Comparison of ENCODE assay signal across 24 mouse cellular contexts in the genomic region with DNA sequence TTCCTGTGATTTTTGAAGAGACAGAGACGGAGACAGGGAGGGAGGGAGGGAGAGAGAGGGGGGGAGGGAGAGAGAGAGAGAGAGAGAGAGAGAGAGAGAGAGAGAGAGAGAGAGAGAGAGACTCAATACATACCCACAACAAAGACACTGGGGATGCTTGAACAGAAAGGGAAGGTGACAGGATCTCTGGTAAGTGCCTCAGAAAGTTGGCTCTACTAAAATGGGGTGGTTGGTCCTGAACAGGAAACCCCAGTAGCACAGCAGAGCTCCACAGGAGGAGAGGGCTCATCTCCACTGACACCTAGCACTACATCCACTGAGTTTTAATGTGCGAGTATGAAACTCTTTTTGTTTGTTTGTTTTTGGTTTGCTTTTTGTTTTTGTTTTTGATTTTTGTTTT. TPM values are rescaled to one million over a fixed set of nuclear protein-coding genes. Genes with fewer than 3 reads are reported as not detected.
DNase-seq lines count a peak whose midpoint lies in the region.
"Had no signal": no experiment of that assay in that cellular context is flagged by ENCODE, and none has a peak within 500 bp of the region (broad histone marks: within the 10 kb centered on the region; RNA-seq: fewer than 3 reads in every experiment).

No protein-coding gene starts in this region.

- peak; percentile 31 for DNase-seq in thymus, postnatal 0 days (ENCODE audit: low spot score)
- DNase-seq in thymus, postnatal 14 days: no peak
- DNase-seq in T-cell, adult 2 months (ENCODE audit: low spot score): peak; percentile 49
- DNase-seq in splenic B cell, adult 2 months (ENCODE audit: low read depth, low spot score): peak; percentile 34
- DNase-seq in lung, postnatal 14 days: no peak
- no peak for DNase-seq in cerebellum, adult 9-11 months
- DNase-seq: adrenal gland, adult 2 months; adrenal gland, postnatal 10 days; adrenal gland, postnatal 25 days; cerebellum, adult 11 months; cerebellum, adult 18-20 months; cerebellum, adult 8-10 months; cerebellum, postnatal 10 days; cerebellum, postnatal 25 days; forebrain, postnatal 0 days had no signal

- no peaks in the 10 kb centered on the region for H3K36me3 ChIP-seq in splenic B cell, adult 2 months (ENCODE audit: control insufficient read depth, insufficient read depth, low read length, poor library complexity, severe bottlenecking)
- H3K36me3 ChIP-seq: embryonic facial prominence, embryonic 10.5 days; embryonic facial prominence, embryonic 12.5 days; forebrain, embryonic 15.5 days; G1E had no signal

- H3K27me3 ChIP-seq in splenic B cell, adult 2 months (ENCODE audit: control insufficient read depth, insufficient read depth, low read length, poor library complexity, severe bottlenecking): no peaks in the 10 kb centered on the region
- H3K27me3 ChIP-seq: CH12.LX; embryonic facial prominence, embryonic 12.5 days; forebrain, embryonic 13.5 days; forebrain, embryonic 15.5 days; Patski had no signal

RNA-seq across cellular contexts. Expression of gene Fasl, which starts 13.0 kb away (rescaled TPM):
- 1.1 and 1.4 TPM in 2 replicates for polyA plus RNA-seq in thymus, postnatal 0 days (2015; fragmentation: Nextera tagmentation; extraction: Ambion mirVana)
- polyA plus RNA-seq: adrenal gland, adult 2 months; C2C12; embryonic facial prominence, embryonic 10.5 days; embryonic facial prominence, embryonic 12.5 days; embryonic facial prominence, embryonic 14.5 days; forebrain, embryonic 13.5 days; forebrain, postnatal 0 days; G1E; Patski had no signal

Comparison
In these comparisons a context has a peak if more than half of its experiments do, and no peak if none do; other contexts are left out.
1. DNase-seq: peak in thymus, postnatal 0 days (single experiment), T-cell, adult 2 months (single experiment) and splenic B cell, adult 2 months (single experiment); none in thymus, postnatal 14 days (single experiment), lung, postnatal 14 days (single experiment) and cerebellum, adult 9-11 months (single experiment).